Mouse (Mus musculus): Measurements from ENCODE around the gene H2al1m. TPM values are rescaled to one million over a fixed set of nuclear protein-coding genes. Genes with fewer than 3 reads are reported as not detected.
"Not testable (repeated sequence)": the region's sequence is repeated elsewhere in the genome, so short reads cannot be mapped to it uniquely, and the experiment has no call there.

The H2al1m gene
- polyA plus RNA-seq, 1 experiment from 2014 or later = not detected

DNA sequence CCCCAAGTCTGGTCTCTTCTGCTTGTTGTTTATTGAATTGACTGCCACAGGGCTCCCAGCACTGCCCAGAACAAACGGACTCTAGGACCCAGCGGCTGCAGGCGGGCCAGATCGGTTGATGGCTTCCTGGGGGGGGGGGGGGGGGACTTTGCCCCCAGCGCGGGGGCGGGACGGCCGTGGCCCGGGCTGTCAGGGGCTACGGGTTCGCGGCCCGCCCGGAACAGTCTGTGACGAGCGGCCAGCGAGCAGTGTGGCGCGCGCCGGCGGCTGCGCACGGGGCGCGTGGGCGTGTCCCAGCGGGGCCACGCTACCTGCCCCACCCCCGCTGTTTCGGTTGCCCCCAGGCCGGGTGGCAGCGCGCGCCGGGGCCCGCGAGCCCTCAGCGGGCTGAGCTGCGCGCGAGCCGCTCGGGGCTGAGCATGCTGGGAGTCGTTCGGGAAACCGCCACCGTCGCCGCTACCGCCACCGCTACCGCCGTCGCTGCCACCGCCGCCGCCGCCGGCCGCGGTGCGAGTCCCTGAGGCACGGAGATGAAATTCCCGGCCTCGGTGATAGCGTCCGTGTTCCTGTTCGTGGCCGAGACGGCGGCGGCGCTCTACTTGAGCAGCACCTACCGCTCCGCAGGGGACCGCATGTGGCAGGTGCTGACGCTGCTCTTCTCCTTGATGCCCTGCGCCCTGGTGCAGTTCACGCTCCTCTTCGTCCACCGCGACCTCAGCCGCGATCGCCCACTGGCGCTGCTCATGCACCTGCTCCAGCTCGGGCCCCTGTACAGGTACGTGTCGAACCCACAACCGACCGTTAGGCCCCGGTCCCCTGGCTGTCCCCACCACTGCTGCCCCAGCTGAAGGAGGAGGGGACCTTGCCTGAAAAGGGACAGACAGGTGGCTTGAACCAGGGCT, 10.9 kb upstream of the H2al1m start, which contains the start of gene Xk:
Xk (plus strand) TSS at position 297 of the 902 bp plus-strand sequence.
- Histone ChIP-seq H3K27me3 (ENCODE audit: insufficient read depth, low read length) (no peaks in the 10 kb centered on the region), H3K4me3 (replicated peaks; ENCODE audit: low read depth, low read length) (peak within 1 kb of the TSS; percentile 51), H3K36me3 (ENCODE audit: insufficient read depth, low read length) (no peaks in the 10 kb centered on the region), H3K9me3 (replicated peaks; ENCODE audit: low read length) (no peaks in the 10 kb centered on the region), H3K4me2 (ENCODE audit: low read length) (peak within 1 kb of the TSS; percentile 54), H3K9ac (ENCODE audit: low read depth, low read length) (peak within 1 kb of the TSS; percentile 59), H3K4me1 (replicated peaks; ENCODE audit: insufficient read depth, low read length) (no peaks in the 10 kb centered on the region), H3K27ac (peak within 1 kb of the TSS; percentile 28; the same call in 1 of the 2 replicates)
- WGBS = 26% methylated on average over 63 of the region's 94 CpGs
- TF ChIP-seq CTCF (IDR thresholded peaks at IDR 0.05; ENCODE audit: low read depth) = no peak
- ATAC-seq (replicated peaks; ENCODE audit: low FRiP score, low read depth) (peak; percentile 87), DNase-seq (ENCODE audit: low spot score) (peak; percentile 69)

DNA sequence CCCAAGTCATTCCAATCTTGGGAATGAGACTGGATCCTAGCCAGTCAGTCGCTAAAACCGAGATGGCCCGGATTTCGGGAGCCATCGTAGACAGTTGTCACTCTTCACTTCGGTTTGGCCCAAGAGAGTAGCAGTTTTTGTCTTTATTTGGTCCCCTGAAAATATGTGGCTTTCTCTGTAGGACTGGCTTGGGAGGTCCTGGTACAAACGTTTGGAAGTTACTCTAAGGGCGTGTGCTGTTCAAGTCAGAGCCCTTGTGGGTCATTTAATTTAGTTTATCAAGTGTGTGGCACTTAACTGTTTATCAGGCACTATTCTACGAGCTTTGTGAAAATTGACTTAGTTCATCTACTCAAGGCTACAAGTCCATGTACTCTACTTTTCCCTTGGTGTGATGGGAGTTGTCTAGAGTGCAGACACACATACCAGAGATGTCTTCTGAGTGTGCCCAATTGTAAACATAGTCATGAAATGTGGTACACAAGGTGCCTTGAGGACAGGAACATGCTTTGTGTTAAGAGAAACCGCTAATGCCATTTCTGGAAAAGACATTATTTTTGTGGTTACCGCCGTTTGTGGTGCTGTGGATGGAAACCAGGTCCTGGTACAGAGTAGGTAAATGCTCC, 10.1 kb upstream of the H2al1m start:
- ATAC-seq (replicated peaks; ENCODE audit: low FRiP score, low read depth) = no peak
- 60% methylated on average over 12 of the region's 12 CpGs for WGBS
- Histone ChIP-seq H3K4me3 (replicated peaks; ENCODE audit: low read depth, low read length) (no peak overlapping the region), H3K4me1 (replicated peaks; ENCODE audit: insufficient read depth, low read length) (no peaks in the 10 kb centered on the region), H3K4me2 (ENCODE audit: low read length) (peak overlapping the region; percentile 54), H3K9me3 (replicated peaks; ENCODE audit: low read length) (no peaks in the 10 kb centered on the region), H3K9ac (ENCODE audit: low read depth, low read length) (no peak overlapping the region), H3K27me3 (ENCODE audit: insufficient read depth, low read length) (no peaks in the 10 kb centered on the region), H3K27ac (no peak overlapping the region), H3K36me3 (ENCODE audit: insufficient read depth, low read length) (no peaks in the 10 kb centered on the region)
- TF ChIP-seq CTCF (IDR thresholded peaks at IDR 0.05; ENCODE audit: low read depth) = no peak
- no peak for DNase-seq (ENCODE audit: low spot score)

DNA sequence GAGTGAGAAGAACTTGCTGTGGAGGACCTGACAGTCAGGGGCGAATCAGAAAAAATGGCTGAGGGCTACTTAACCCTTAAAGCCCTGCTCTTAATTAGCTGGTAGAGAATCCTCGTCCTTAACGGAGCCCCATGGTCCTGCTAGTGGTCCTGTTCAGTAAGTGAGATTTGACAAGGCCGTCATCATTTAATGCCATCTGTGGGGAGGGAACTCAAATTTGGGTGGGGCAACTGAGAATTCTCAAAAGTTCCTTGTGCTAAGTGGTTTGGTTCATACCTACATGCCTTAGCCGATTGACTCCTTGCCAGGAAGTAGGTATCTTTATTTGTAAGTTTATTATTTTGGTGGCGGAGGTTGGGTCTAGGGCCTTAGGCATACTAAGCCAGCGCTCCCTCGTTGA, 9.2 kb upstream of the H2al1m start:
- Histone ChIP-seq H3K9ac (ENCODE audit: low read depth, low read length) (no peak overlapping the region), H3K4me2 (ENCODE audit: low read length) (no peak overlapping the region), H3K4me1 (replicated peaks; ENCODE audit: insufficient read depth, low read length) (no peaks in the 10 kb centered on the region), H3K27ac (no peak overlapping the region), H3K4me3 (replicated peaks; ENCODE audit: low read depth, low read length) (no peak overlapping the region), H3K36me3 (ENCODE audit: insufficient read depth, low read length) (no peaks in the 10 kb centered on the region), H3K9me3 (replicated peaks; ENCODE audit: low read length) (no peaks in the 10 kb centered on the region), H3K27me3 (ENCODE audit: insufficient read depth, low read length) (no peaks in the 10 kb centered on the region)
- DNase-seq (ENCODE audit: low spot score) (no peak), ATAC-seq (replicated peaks; ENCODE audit: low FRiP score, low read depth) (no peak)
- 77% methylated on average over 8 of the region's 8 CpGs for WGBS
- no peak for TF ChIP-seq CTCF (IDR thresholded peaks at IDR 0.05; ENCODE audit: low read depth)

DNA sequence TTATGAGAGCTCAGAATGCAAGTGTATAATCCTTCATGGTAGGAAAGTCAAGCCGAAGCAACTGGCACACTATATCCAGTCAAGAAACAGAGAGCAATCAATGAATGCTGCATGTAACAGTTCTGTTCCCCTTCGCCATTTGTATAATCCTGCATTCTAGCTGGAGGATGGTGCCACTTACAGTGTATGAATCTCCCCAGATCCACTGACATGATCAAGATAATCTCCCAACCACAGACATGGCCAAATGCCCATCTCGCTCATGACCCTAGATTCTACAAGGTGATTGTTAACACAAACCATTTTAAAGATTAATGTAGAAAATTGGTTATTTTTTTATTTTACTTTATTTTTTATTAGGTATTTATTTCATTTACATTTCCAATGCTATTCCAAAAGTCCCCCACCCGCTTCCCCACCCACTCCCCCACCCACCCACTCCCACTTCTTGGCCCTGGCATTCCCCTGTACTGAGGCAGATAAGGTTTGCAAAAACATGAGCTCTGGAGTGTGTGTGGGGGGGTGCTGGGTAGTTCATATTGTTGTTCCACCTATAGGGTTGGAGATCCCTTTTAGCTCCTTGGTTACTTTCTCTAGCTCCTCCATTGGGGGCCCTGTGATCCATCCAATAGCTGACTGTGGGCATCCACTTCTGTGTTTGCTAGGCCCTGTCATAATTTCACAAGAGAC, 9.7 kb downstream of the H2al1m start:
- not testable (repeated sequence) for H3K27ac ChIP-seq; H3K4me1 ChIP-seq (replicated peaks; ENCODE audit: insufficient read depth, low read length); H3K4me3 ChIP-seq (replicated peaks; ENCODE audit: low read depth, low read length); H3K4me2 ChIP-seq (ENCODE audit: low read length); H3K9me3 ChIP-seq (replicated peaks; ENCODE audit: low read length); H3K36me3 ChIP-seq (ENCODE audit: insufficient read depth, low read length); H3K27me3 ChIP-seq (ENCODE audit: insufficient read depth, low read length); H3K9ac ChIP-seq (ENCODE audit: low read depth, low read length); ATAC-seq (replicated peaks; ENCODE audit: low FRiP score, low read depth); DNase-seq (ENCODE audit: low spot score)
- 84% methylated on average over 3 of the region's 4 CpGs for WGBS

DNA sequence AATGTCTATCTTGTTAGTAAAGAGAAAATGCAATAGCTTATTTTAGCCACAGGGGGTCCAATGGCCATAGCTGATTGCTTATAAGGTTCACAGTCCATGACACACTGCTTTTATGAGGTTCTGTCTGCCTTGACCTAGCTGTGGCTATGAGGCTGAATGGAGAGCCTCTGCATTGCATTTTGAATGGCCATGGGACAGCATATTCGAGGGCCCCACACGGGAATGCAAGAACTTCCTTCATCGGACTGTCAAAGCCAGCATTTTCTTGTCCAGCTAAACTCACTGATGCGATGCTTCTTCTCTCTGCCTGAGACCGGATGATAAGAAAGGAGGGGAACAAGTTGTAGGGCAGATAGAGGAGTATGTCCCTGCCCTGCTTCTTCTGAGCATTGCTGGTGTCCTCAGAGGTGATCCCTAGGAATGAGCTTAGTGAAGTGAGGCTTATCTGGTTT, 14.9 kb downstream of the H2al1m start:
- ATAC-seq (replicated peaks; ENCODE audit: low FRiP score, low read depth) (no peak), DNase-seq (ENCODE audit: low spot score) (no peak)
- TF ChIP-seq CTCF (IDR thresholded peaks at IDR 0.05; ENCODE audit: low read depth) = peak; percentile 21; the same call in 1 of the 2 replicates
- no peak overlapping the region for H3K4me2 ChIP-seq (ENCODE audit: low read length)
- WGBS = 84% methylated on average over 5 of the region's 5 CpGs
- H3K4me3 ChIP-seq (replicated peaks; ENCODE audit: low read depth, low read length) = no peak overlapping the region
- no peak overlapping the region for H3K27ac ChIP-seq
- no peaks in the 10 kb centered on the region for H3K4me1 ChIP-seq (replicated peaks; ENCODE audit: insufficient read depth, low read length)
- H3K9ac ChIP-seq (ENCODE audit: low read depth, low read length) = no peak overlapping the region
- H3K27me3 ChIP-seq (ENCODE audit: insufficient read depth, low read length) = no peaks in the 10 kb centered on the region
- H3K36me3 ChIP-seq (ENCODE audit: insufficient read depth, low read length) = no peaks in the 10 kb centered on the region
- no peaks in the 10 kb centered on the region for H3K9me3 ChIP-seq (replicated peaks; ENCODE audit: low read length)

DNA sequence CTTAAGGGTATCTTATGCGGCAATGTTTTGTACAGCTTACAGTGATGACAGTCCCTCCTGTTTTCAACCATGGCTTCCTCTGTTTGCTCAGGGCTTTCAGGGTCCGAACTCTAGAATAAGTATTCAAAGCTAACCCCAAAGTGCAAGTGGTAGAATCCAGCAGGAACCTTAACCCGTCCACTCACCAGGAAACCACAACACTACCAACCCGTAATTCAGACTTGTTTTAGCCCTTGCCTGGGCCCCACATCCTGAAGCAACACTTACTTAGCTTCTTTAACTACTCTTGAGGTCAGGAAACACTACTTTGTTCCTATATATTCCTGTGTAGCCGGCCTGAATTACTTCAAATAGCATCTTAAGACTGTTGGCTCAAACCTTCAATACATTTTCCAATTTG, 19.2 kb downstream of the H2al1m start:
- 79% methylated on average over 5 of the region's 5 CpGs for WGBS
- Histone ChIP-seq H3K9me3 (replicated peaks; ENCODE audit: low read length) (no peaks in the 10 kb centered on the region), H3K36me3 (ENCODE audit: insufficient read depth, low read length) (no peaks in the 10 kb centered on the region), H3K9ac (ENCODE audit: low read depth, low read length) (no peak overlapping the region), H3K27me3 (ENCODE audit: insufficient read depth, low read length) (no peaks in the 10 kb centered on the region), H3K4me3 (replicated peaks; ENCODE audit: low read depth, low read length) (no peak overlapping the region), H3K27ac (no peak overlapping the region), H3K4me1 (replicated peaks; ENCODE audit: insufficient read depth, low read length) (no peaks in the 10 kb centered on the region), H3K4me2 (ENCODE audit: low read length) (no peak overlapping the region)
- ATAC-seq (replicated peaks; ENCODE audit: low FRiP score, low read depth) (no peak), DNase-seq (ENCODE audit: low spot score) (no peak)
- TF ChIP-seq CTCF (IDR thresholded peaks at IDR 0.05; ENCODE audit: low read depth) = no peak

All from kidney, postnatal 0 days (tissue).